Mouse (Mus musculus) heart, embryonic 10.5 days (tissue): ENCODE data around the gene Prex1. TPM values are rescaled to one million over a fixed set of nuclear protein-coding genes. Genes with fewer than 3 reads are reported as not detected.
A peak's percentile ranks its signal among the peaks of the same experiment; 100 is the strongest.

Experiments
- DNase-seq: peaks from one replicate; pipeline ENCODE4 v3.0.0-alpha.2; 2017; ENCODE audit warnings: low spot score
- H3K27ac ChIP-seq: fragments of 300-500 bp; sonication (generic); 2 replicates; pipeline ENCODE4 v1.5.1; 2016; ENCODE audit warnings: mild to moderate bottlenecking
- H3K27me3 ChIP-seq: fragments of 300-500 bp; sonication (generic); 2 replicates; pipeline ENCODE4 v1.6.1; 2016; ENCODE audit warnings: mild to moderate bottlenecking; ENCODE audit not compliant: poor library complexity, insufficient read depth, severe bottlenecking
- H3K36me3 ChIP-seq: fragments of 300-500 bp; sonication (generic); 2 replicates; pipeline ENCODE4 v1.6.1; 2016; ENCODE audit warnings: mild to moderate bottlenecking, moderate library complexity
- H3K4me1 ChIP-seq: fragments of 300-500 bp; sonication (generic); 2 replicates; pipeline ENCODE4 v1.6.1; 2016; ENCODE audit warnings: mild to moderate bottlenecking
- H3K4me3 ChIP-seq: fragments of 300-500 bp; sonication (generic); 2 replicates; pipeline ENCODE4 v1.5.1; 2016; ENCODE audit warnings: mild to moderate bottlenecking, moderate library complexity
- H3K9me3 ChIP-seq: fragments of 300-500 bp; sonication (generic); 2 replicates; pipeline ENCODE4 v1.6.1; 2016; ENCODE audit warnings: mild to moderate bottlenecking, moderate library complexity
- WGBS: fragments of 180-500 bp; shearing (Covaris S2); methylation state at CpG from one replicate; pipeline ENCODE4 v1.1.7; 2016; 5-methylcytosine and 5-hydroxymethylcytosine counted together
- polyA plus RNA-seq: library from polyadenylated mRNA; unstranded; fragments of >200 nt; fragmentation: Nextera tagmentation; extraction: Ambion mirVana; gene quantifications from 2 replicates; pipeline ENCODE4 v1.2.1, GENCODE M21; 2016

The Prex1 gene
- polyA plus RNA-seq, 1 experiment from 2014 or later = 13.2 TPM

DNA sequence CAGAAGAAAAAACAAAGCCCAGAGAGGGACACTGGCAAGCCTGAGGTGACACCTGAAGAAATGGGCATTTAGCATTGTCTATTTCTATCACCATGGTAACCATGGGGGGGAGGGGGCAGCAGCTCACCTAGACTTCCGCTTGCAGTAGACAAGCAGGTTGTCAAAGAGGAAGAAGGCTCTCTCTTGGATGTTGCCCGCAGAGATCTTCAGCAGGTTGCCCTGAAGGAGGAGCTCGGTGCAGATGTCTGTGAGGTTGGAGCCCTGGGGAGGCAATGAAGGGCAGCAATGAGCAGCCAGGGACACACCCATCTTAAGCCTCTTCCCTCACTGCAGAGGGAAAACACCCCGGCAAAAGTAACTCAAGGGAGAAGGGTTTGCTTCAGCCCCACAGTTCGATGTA is 95.9 kb downstream of the Prex1 start:
- Histone ChIP-seq H3K4me1 (peaks cover 53% of the 10 kb centered on the region), H3K4me3 (no peak overlapping the region), H3K27ac (no peak overlapping the region), H3K27me3 (no peaks in the 10 kb centered on the region), H3K9me3 (no peaks in the 10 kb centered on the region), H3K36me3 (peaks cover 15% of the 10 kb centered on the region)
- 90% methylated on average over 5 of the region's 5 CpGs for WGBS
- DNase-seq = no peak

GRCm38 (mm10) chr2:166615338-166616075 is 98.1 kb downstream of the Prex1 start:
- H3K36me3 ChIP-seq = peaks cover 19% of the 10 kb centered on the region
- no peaks in the 10 kb centered on the region for H3K27me3 ChIP-seq
- DNase-seq = no peak
- H3K4me3 ChIP-seq = no peak overlapping the region
- WGBS = 83% methylated on average over 2 of the region's 2 CpGs
- peaks cover 38% of the 10 kb centered on the region for H3K4me1 ChIP-seq
- no peaks in the 10 kb centered on the region for H3K9me3 ChIP-seq
- 0 out of 2 replicates have a peak overlapping the region, but pooled peaks have one; percentile 6 for H3K27ac ChIP-seq

DNA sequence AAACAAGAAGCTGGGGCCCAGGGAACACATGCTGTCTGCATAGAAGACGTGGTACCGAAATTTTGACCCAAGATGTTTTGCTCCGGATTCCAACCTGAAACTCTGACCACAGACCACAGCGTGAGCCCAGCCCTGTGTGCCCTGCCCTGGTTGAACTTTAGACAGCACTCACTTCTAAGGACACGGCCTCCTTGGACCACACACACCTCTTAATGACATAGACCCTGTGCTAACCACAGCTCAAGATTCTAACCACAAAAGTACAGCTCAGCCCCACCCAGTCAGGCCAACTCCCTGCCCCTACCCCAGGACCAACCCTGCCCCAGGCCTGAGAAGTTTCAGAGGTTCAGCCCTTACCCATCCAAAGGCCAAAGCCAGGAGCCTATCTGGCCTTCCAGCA is 103.4 kb downstream of the Prex1 start:
- WGBS = 81% methylated on average over 5 of the region's 5 CpGs
- no peak overlapping the region for H3K27ac ChIP-seq
- peaks cover 11% of the 10 kb centered on the region for H3K36me3 ChIP-seq
- no peak overlapping the region for H3K4me3 ChIP-seq
- H3K27me3 ChIP-seq = no peaks in the 10 kb centered on the region
- peaks cover 55% of the 10 kb centered on the region for H3K4me1 ChIP-seq
- DNase-seq = no peak
- no peaks in the 10 kb centered on the region for H3K9me3 ChIP-seq

DNA sequence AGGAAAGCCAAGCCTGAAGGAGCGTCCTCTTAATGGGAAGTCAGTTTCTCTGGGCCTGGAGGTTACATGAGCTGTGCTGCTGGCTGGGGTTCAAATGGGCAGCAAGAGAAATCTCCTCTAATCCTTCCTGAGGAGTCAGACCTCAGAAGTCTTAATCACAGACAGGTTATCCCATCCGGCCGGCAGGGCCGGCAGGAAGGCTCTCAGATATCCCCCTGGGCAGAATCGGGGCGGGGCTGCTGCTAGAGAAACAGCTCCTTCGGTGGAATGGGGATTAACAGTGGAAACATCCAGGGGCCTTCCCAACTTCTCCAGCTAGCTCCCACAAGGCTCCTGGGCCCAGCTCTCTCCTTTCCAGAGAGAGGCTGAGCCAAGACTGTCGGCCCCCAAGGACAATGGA is 105.1 kb downstream of the Prex1 start:
- no peaks in the 10 kb centered on the region for H3K27me3 ChIP-seq
- 18% methylated on average over 8 of the region's 8 CpGs for WGBS
- H3K36me3 ChIP-seq = peaks cover 11% of the 10 kb centered on the region
- H3K27ac ChIP-seq = peak overlapping the region; percentile 71; the same call in 1 of the 2 replicates
- no peaks in the 10 kb centered on the region for H3K9me3 ChIP-seq
- H3K4me1 ChIP-seq = peaks cover 60% of the 10 kb centered on the region
- DNase-seq = no peak
- H3K4me3 ChIP-seq = no peak overlapping the region

DNA sequence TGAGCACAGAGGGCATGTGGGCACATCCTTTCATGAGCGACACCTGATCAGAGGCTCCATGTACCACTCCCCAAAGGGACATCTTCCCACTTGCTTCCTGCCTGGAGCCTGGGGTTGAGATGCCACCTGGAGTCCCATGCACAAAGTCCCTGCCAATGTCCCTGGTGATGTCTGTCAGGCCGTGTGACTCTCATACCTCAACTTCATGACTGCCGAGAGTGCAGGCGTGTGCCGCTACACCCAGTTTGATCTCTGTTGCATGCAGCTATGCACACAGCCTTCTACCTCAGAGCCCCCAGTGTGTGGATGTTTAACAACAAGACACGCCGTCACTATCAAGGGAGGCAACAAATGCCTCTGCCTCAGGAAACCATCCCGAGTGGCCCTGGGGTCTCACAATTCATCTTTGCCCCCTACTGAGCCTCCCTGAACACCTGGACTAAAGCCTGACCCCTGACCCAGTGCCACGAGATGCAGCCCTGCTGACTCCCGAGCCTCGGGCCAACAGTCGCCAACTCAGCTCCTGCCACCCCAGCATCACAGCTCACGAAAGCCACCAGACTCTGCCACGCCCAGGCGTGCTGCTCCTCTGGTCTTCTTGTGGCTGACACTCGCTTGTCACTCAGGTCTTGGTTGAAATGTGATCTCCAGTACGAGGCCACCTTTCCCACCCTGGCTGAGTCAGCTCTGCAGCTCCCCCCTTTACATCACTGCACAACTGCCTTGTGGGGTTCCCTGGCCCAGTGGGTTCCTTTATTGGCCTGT is 107.0 kb downstream of the Prex1 start:
- Histone ChIP-seq H3K4me1 (peaks cover 60% of the 10 kb centered on the region), H3K36me3 (peaks cover 8% of the 10 kb centered on the region; the same call in 1 of the 2 replicates), H3K27ac (peak overlapping the region; percentile 25), H3K27me3 (no peaks in the 10 kb centered on the region), H3K9me3 (no peaks in the 10 kb centered on the region), H3K4me3 (no peak overlapping the region)
- WGBS = 74% methylated on average over 17 of the region's 17 CpGs
- DNase-seq = no peak

DNA sequence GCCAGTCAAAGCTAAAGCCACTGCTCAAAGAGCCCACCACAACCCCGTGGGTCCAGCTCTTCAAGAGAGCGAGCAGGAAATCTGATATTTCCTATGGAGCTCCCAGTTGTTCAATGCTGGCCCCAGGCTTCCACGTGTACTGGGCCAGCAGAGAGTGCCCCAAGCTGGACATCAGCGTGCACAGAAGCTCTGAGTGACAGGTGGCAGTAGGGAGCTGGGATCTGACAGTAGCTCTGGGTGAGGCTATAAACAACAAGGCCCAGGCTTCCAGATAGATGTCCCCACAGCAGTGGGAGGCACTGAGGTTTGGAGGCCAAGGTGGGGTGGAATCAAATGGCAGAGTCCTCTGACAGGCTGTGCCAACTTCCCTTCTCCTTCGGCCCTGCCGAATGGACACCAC is 107.6 kb downstream of the Prex1 start:
- Histone ChIP-seq H3K27ac (peak overlapping the region; percentile 6; the same call in 1 of the 2 replicates), H3K4me1 (peaks cover 60% of the 10 kb centered on the region)
- 52% methylated on average over 6 of the region's 6 CpGs for WGBS

DNA sequence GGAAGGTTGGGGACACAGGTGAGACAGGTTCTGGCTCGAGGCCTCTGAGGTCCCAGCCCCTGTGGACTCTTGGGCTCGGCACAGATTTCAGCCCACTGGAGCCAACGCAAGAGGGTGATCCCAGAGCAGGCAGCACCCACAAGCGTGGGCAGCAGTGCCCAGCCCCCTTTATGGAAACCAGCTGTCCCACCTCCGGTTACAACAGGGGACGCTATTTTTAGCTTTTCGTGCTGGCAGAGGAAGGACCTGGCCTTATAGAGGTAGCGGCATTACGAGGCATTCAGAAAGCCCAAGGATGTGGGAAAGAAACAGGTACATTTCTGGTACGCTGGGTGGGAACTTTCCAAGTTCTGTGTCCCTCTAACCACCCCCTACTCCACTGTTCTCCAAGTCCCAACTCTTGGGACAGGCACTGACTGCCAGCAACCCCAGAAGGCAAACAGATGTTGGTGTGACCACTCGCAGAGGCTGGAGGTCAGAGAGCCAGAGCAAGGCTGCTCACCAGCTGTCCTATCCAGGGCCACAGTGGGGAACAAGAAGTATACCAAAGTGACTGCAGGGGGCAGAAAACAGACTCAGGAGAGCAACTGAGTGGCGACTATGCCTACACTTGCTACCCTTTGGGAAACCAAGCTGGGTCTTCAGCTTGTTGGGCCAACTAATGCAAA is 108.3 kb downstream of the Prex1 start:
- WGBS = 56% methylated on average over 12 of the region's 12 CpGs
- Histone ChIP-seq H3K27me3 (no peaks in the 10 kb centered on the region), H3K4me1 (peaks cover 56% of the 10 kb centered on the region), H3K9me3 (no peaks in the 10 kb centered on the region), H3K4me3 (no peak overlapping the region), H3K36me3 (peaks cover 11% of the 10 kb centered on the region), H3K27ac (peak overlapping the region; percentile 50)
- DNase-seq = no peak

More for the DNA sequence above, 107.6 kb downstream of the Prex1 start:
- Histone ChIP-seq H3K9me3 (no peaks in the 10 kb centered on the region), H3K27me3 (no peaks in the 10 kb centered on the region), H3K36me3 (peaks cover 14% of the 10 kb centered on the region), H3K4me3 (no peak overlapping the region)
- no peak for DNase-seq

GRCm38 (mm10) chr2:166602948-166603347 is 110.7 kb downstream of the Prex1 start:
- H3K36me3 ChIP-seq = peaks cover 15% of the 10 kb centered on the region
- peaks cover 34% of the 10 kb centered on the region for H3K4me1 ChIP-seq
- WGBS = 86% methylated on average over 3 of the region's 3 CpGs

GRCm38 (mm10) chr2:166601420-166601819 is 112.2 kb downstream of the Prex1 start:
- no peak overlapping the region for H3K4me3 ChIP-seq
- no peak for DNase-seq
- H3K9me3 ChIP-seq = no peaks in the 10 kb centered on the region
- WGBS = 89% methylated on average over 18 of the region's 18 CpGs
- peaks cover 19% of the 10 kb centered on the region for H3K4me1 ChIP-seq
- peaks cover 15% of the 10 kb centered on the region for H3K36me3 ChIP-seq
- no peak overlapping the region for H3K27ac ChIP-seq
- H3K27me3 ChIP-seq = no peaks in the 10 kb centered on the region

More at GRCm38 (mm10) chr2:166602948-166603347, 110.7 kb downstream of the Prex1 start:
- H3K27ac ChIP-seq = no peak overlapping the region
- H3K9me3 ChIP-seq = no peaks in the 10 kb centered on the region
- no peak overlapping the region for H3K4me3 ChIP-seq
- no peaks in the 10 kb centered on the region for H3K27me3 ChIP-seq
- DNase-seq = no peak

DNA sequence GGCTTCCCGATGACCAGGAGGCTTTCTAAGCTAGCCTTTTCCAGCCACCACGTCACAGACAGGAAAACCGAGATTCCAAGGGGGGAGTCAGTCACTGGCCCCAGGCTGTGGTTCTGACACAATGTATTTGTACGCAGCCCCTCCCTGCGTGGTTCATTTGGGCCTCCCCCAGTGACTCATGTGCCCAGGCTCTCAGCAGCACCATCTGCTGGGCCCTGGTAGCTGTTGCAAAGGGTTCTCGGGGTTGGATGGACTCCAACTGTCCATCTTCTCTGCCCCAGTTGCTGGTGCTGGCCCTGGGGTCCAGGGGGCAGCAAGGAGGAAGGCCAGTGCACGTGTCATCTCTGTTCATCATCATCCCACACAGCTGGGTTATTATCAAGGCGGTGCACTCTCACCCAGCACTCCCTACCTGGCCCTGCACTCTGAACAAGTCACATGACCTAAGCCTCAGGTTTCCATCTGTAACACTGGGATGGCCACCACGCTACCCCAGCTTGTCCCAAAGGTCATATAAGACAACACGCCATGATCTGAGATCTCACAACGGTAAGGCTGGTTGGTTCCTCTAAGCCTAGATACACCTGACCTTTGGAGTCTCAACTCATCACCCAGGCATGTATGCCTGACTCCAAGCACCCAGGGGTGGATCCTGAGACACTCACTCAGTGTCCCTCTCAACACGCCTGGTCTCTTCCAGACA is 115.0 kb downstream of the Prex1 start:
- Histone ChIP-seq H3K4me1 (no peaks in the 10 kb centered on the region; the same call in none of the 2 replicates), H3K4me3 (no peak overlapping the region), H3K36me3 (peaks cover 15% of the 10 kb centered on the region), H3K27me3 (no peaks in the 10 kb centered on the region), H3K9me3 (no peaks in the 10 kb centered on the region), H3K27ac (no peak overlapping the region)
- no peak for DNase-seq
- WGBS = 84% methylated on average over 12 of the region's 12 CpGs

DNA sequence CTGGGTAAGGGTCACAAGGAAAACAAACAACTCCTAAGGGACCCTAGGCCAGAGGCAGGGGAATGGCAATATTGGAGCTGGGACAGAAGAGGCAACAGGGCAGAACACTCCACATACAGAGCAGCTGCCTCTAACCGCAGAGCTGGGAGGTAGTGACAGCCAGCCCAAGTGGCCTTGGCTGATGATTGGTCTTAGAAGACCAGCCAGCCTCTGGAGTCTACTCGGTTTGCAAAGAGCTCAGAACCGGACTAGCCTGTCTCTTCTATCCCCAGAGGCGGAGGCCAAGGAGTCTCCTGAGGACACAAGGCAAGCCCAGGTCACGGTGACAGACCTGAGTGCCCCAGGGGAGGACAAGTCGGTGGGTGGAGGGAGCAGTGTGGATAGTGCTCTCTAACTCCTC is 115.9 kb downstream of the Prex1 start:
- DNase-seq = no peak
- Histone ChIP-seq H3K4me1 (no peaks in the 10 kb centered on the region; the same call in none of the 2 replicates), H3K27ac (no peak overlapping the region), H3K36me3 (peaks cover 15% of the 10 kb centered on the region), H3K4me3 (no peak overlapping the region), H3K27me3 (no peaks in the 10 kb centered on the region), H3K9me3 (no peaks in the 10 kb centered on the region)
- 75% methylated on average over 6 of the region's 6 CpGs for WGBS
